Mouse (Mus musculus) liver (tissue): ENCODE data around the gene Acot11.
"Not testable (repeated sequence)": the region's sequence is repeated elsewhere in the genome, so short reads cannot be mapped to it uniquely, and the experiment has no call there.

Experiments used
- DNase-seq: peaks from one replicate; pipeline ENCODE4 v3.0.0-alpha.2; 2020; ENCODE audit warnings: mixed read lengths

Acot11 gene

GRCm38 (mm10) chr4:106772558-106772957 is 32.2 kb downstream of the Acot11 start:
- no peak for DNase-seq

DNA sequence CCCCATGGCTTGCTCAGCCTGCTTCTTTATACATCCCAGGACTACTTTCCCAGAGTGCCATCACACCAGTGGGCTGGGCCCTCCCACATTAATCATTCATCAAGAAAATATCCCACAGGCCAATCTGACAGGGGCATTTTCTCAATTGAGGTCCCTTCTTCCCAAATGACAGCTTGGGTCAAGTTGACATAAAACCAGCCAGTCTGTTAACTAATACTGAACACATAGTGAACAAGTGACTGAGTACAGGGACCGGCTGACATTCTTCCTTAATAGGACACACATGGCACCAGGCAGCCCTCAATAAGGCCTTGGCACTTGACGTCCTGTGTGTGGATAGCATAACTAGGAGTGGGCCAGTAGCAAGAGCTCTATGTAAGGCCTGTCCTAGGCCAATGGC is 35.5 kb downstream of the Acot11 start:
- no peak for DNase-seq

DNA sequence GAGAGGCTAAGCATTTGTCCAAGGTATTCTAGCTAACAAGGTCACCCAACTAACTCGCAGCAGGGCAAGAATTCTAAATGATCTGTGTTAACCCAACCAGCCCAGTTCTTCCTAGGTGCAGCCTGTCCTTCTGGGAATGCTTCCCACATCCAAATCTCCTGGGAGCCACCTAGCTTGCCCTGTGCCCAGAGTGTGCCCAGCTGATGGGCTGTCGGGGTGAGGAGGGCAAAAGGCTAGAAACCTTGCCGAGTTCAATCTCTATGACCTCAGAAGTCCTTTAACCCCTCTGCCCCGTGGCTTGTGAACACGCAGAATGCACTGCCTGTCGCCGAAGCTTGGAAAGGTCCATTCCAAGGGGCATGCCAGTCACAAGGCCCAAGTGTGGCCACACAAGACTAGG is 40.6 kb downstream of the Acot11 start:
- no peak for DNase-seq

DNA sequence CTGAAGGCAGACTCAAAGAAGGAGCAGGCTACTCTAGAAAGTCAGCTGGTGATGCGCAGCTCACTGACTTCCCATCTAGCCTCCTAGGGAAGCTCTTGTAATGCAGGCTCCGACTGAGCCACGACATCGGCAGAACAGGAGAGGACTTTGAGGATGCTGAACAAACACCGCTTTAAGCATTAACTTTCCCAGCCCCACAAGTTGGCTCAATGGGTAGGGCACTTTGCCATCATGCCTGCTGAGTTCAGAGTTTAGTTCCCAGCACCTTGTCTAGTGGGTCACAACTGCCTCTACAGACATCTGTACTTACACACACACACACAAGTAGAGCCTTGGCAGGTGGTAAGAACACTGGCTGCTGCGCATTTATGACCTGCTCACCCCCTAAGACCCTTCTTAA is 53.1 kb downstream of the Acot11 start:
- DNase-seq: no peak

DNA sequence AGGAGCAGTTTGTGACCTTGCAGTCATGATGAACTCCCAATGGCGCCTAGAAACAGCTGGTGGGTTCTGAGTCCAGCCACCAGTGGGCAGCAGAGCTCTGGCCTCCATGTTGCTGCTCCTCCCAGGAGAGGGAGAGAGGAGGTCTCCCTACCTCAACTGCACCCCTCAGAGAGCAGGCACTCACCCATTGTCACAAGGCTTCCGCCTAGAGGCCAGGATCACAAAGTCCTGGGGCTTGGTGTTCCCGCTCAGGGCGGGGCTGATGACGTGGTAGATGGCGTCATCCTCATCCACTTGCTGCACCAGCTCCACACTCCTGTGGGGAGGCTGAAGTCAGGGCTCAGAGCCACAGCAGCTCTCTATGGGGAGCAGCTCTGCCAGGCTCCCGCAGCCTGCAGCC is 55.1 kb downstream of the Acot11 start:
- DNase-seq: peak; percentile 55

DNA sequence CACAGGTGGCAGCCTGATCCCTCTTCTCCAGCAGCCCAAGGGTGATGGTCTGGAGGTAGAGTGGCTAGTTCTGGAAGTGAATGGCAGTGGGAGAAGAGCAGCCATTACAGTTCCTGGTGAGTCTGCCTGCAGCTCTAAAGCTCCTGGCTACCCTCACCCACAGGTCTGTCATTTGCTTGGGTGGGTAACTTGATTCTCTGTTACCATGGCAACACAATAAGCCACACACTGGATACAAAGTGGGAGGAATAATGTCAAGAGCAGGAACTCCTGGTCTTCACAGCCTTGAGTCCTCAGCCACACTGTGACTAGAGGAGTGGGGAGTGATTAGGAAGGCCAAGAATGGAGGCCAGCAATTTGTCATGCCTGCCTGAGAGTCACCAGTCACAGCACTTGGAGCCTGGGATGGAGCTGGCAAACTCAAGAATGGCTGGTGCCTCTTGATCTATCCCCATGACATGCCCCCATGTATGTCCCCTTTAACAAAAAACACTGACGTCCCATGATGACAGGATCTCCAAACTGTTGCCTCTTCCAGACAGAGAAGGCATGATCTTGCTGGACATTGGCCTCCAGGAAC is 57.7 kb downstream of the Acot11 start:
- no peak for DNase-seq

DNA sequence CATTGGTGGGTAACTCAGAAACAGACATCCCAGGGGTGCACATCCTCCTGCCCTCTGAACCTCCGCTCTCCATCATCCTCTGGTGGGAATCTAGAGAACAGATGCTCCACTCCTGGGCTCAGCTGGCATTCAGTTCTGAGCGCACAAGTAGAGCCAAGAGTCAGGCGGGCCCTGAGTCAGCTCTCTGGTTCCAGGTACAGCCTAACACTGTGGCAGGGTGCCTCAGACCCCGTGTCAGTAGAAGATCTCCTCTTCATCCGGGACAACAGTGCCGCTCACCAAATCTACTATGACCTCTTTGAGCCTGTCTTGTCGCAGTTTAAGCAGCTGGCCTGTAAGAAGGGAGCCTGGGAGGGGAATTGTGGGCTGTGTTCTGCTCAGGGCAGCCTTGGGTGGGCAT is 58.9 kb downstream of the Acot11 start:
- DNase-seq: no peak

- DNase-seq: no peak
Measured at GRCm38 (mm10) chr4:106737904-106738303, 66.9 kb downstream of the Acot11 start.

- not testable (repeated sequence) for DNase-seq
Measured at GRCm38 (mm10) chr4:106736884-106737283, 67.9 kb downstream of the Acot11 start.

- DNase-seq: no peak
Measured at GRCm38 (mm10) chr4:106733636-106734035, 71.2 kb downstream of the Acot11 start, which contains the start of gene Fam151a. Fam151a (plus strand) TSS chr4:106733889.

- no peak for DNase-seq
Measured at GRCm38 (mm10) chr4:106730814-106731213, 74.0 kb downstream of the Acot11 start, which contains the start of gene Mroh7. Mroh7 (minus strand) TSS chr4:106730925.

DNA sequence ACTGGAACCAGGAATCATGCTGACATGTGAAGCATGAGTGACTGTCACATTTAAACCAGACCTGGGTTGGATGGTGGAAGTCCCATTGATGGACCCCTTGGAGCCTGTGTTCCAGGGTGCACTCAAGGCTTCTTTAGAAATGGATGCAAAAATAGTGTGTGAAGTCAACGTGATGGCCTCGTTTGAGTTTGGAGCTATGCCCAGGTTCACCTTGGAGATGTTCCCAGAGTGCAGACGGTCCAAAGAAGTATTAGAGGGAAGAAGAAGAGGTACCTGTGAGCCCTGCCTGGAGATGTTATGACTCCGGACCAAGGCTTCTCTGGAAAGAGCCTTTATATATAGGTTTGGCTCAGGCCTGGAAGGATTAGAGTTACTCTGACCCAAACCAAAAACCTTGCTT is 84.2 kb downstream of the Acot11 start:
- DNase-seq: no peak

DNA sequence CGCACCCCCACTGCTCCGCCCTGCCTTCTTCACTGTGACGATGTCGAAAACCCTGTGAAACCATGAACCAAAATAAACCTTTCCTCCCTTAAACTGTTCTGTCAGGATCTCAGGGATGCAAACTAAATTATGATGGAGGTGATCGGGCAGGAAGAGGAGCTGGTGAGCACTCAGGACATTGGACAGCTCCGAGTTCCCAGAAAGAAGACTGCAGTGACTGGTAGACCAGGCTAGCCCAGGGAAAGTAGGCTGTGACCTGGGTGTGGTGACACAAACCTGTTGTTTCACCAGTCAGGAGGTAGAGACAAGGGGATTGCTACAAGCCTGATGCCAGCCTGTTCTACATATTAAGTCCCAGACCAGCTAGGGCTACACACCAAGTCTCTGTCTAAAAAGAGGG is 91.2 kb downstream of the Acot11 start:
- DNase-seq: no peak

DNA sequence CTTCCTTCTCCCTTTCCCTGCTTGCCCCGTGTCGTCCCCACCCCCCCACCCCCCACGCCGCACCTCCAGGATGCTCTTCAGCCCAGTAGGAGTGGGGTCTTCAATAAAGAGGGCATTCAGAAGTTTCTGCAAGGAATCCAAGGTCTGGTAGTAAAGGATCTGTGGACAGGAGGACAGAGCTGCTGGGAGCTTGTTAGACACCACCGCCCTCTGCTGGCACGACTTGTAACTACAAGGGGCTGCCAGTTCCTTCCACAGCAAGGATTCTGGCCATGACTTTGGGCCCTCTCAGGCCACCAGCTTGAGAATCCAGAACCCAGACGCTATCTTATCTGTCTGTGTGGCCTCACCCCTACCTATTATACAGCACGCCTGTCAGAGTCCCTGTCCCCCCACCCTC is 96.4 kb downstream of the Acot11 start:
- peak; percentile 87 for DNase-seq

DNA sequence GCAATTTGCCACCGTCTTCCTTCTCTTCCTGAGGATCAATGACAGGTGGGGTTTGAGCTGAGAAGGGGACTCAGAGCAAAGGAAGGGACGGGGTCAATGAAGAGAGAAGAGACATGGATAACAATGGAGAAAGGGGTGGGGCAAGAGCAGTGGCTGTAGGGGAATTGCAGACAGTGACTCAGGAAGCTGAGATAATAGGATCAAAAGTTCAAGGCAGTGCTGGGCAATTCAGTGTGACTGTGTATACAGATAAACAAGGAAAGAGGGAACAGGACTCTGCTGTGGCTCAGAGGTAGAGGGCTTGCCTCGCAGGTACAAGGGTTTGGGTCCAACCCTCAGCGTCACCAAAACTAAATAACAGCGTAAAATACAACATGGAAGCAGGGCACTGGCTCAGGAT is 96.8 kb downstream of the Acot11 start:
- no peak for DNase-seq

DNA sequence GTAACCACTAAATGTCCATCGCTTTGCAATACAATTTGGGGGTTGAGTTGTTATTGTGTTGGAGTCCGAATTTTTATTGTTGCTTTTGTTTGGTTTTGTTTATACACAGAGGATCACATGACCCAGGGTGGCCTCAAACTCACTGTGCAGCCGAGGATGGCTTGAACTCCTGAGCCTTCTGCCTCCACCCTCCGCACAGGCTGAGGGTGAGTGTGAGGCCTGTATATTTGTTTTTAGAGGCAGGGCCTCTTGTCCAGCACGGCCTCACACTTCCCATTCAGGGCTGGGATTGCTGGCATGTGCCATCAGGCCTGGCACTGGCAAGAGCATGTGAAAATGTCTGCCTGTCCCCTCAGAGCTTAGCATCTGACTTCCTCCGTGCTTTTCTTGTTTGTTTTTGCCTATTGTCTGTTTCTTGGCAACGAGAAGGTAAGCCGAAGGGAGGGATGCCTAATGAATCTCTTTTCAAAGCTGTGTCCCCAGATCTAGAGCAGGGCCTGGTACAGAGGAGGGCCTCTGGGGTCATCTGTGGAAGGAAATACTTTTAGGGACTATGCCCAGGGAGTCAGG is 99.6 kb downstream of the Acot11 start:
- no peak for DNase-seq

GRCm38 (mm10) chr4:106704416-106704815 is 100.4 kb downstream of the Acot11 start:
- DNase-seq: no peak

- DNase-seq: no peak
Measured at GRCm38 (mm10) chr4:106703956-106704355, 100.8 kb downstream of the Acot11 start.

DNA sequence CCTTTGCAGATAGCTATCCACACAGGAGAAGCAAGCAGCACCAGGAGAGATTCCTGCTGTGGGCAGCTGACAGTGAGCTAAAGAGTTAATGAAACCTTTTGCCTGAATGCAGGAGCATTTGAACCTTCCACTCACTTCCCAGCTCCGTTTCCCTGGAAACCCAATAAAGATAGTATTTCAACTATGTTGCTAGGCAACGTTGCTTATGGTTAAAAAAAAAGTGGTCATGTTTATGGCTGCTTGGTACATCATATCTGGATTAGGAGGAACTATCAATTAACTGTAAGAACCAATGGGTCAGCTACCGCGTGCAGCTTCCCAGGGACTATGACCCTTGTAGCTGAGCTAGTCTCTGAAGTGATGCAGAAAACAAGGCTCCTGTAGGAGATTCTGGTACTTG is 104.0 kb downstream of the Acot11 start:
- DNase-seq: no peak

DNA sequence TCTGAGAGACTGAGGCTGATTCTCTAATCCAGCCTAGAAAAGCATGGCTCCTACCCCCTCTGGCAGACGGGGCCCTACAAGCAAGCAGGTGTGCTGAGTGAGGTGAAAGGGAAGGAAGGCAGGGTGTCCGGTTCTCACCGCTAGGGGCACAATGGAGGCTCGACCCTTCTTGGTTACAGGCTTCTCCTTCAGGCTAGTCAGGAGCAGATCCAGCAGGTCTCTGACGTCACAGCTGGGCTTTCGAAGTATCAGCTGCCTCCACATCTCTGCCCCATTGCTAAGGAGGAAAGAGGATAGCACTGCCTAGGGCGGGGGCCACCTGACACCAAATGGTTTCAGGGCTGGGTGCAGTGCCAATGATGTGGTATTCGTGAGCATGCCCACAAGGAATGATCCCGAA is 104.8 kb downstream of the Acot11 start:
- DNase-seq: peak; percentile 35
